Mouse (Mus musculus) stomach, embryonic 14.5 days (tissue): ENCODE results near the gene Sema3b. TPM values are rescaled to one million over a fixed set of nuclear protein-coding genes. Genes with fewer than 3 reads are reported as not detected.

Source experiments
- ATAC-seq: fragments of 200-750 bp; cut with Nextera tagmentation; 2 replicates; pipeline ENCODE4 v1.8.0; 2017; ENCODE audit warnings: low read depth, moderate TSS enrichment; ENCODE audit not compliant: insufficient number of reproducible peaks, insufficient read depth, low FRiP score
- H3K27ac ChIP-seq: fragments of 300-500 bp; sonication (generic); 2 replicates; pipeline ENCODE4 v1.5.1; 2014; ENCODE audit warnings: mild to moderate bottlenecking, low read length, moderate library complexity, mixed read lengths
- H3K27me3 ChIP-seq: fragments of 300-500 bp; sonication (generic); 2 replicates; pipeline ENCODE4 v1.6.1; 2014; ENCODE audit warnings: low read length, control low read depth, mixed read lengths; ENCODE audit not compliant: control insufficient read depth, insufficient read depth
- H3K36me3 ChIP-seq: fragments of 300-500 bp; sonication (generic); 2 replicates; pipeline ENCODE4 v1.6.1; 2014; ENCODE audit warnings: mild to moderate bottlenecking, control low read depth, low read length, moderate library complexity, mixed read lengths; ENCODE audit not compliant: control insufficient read depth, insufficient read depth
- H3K4me1 ChIP-seq: fragments of 300-500 bp; sonication (generic); 2 replicates; pipeline ENCODE4 v1.6.1; 2014; ENCODE audit warnings: low read length, control low read depth, mixed read lengths; ENCODE audit not compliant: control insufficient read depth, insufficient read depth
- H3K4me2 ChIP-seq: fragments of 300-500 bp; sonication (generic); replicated peaks from 2 replicates; pipeline ENCODE4 v1.6.1; 2014; ENCODE audit warnings: low read depth, low read length, control low read depth
- H3K4me3 ChIP-seq: fragments of 300-500 bp; sonication (generic); 2 replicates; pipeline ENCODE4 v1.5.1; 2014; ENCODE audit warnings: low read depth, low read length, control low read depth
- H3K9ac ChIP-seq: fragments of 300-500 bp; sonication (generic); replicated peaks from 2 replicates; pipeline ENCODE4 v1.6.1; 2014; ENCODE audit warnings: low read depth, mild to moderate bottlenecking, control low read depth, low read length, moderate library complexity, mixed read lengths
- H3K9me3 ChIP-seq: fragments of 300-500 bp; sonication (generic); 2 replicates; pipeline ENCODE4 v1.6.1; 2016; ENCODE audit warnings: low read depth, low read length, control low read depth; ENCODE audit not compliant: control insufficient read depth
- WGBS: fragments of 180-500 bp; shearing (Covaris S2); extraction: QIAGEN DNeasy Blood & Tissue Kit; methylation state at CpG from one replicate; pipeline ENCODE4 v1.1.7; 2014; 5-methylcytosine and 5-hydroxymethylcytosine counted together
- polyA plus RNA-seq: library from polyadenylated mRNA; unstranded; fragments of >200 nt; fragmentation: Nextera tagmentation; extraction: Ambion mirVana; gene quantifications from 2 replicates; pipeline ENCODE4 v1.2.1, GENCODE M21; 2014

The Sema3b gene
- polyA plus RNA-seq, 1 experiment from 2014 or later, result 6.1 TPM

- WGBS, result 1% methylated on average over 63 of the region's 63 CpGs
- Histone ChIP-seq H3K9ac (peak within 1 kb of the TSS; percentile 60), H3K36me3 (no peaks in the 10 kb centered on the region), H3K4me3 (peak within 1 kb of the TSS; percentile 74), H3K27me3 (no peaks in the 10 kb centered on the region), H3K9me3 (no peaks in the 10 kb centered on the region), H3K27ac (peak within 1 kb of the TSS; percentile 40), H3K4me2 (peak within 1 kb of the TSS; percentile 95), H3K4me1 (peaks cover 50% of the 10 kb centered on the region)
- ATAC-seq, result peak; percentile 33
Measured at GRCm38 (mm10) chr9:107551117-107551889, 57.7 kb downstream of the Sema3b start, which contains the start of gene Rassf1. TSS of gene Rassf1 (plus strand) at chr9:107551555.

GRCm38 (mm10) chr9:107550491-107551116 is 58.4 kb downstream of the Sema3b start:
- Histone ChIP-seq H3K4me2 (peak overlapping the region; percentile 95), H3K4me1 (peaks cover 43% of the 10 kb centered on the region), H3K4me3 (peak overlapping the region; percentile 74), H3K27ac (peak overlapping the region; percentile 40; the same call in 1 of the 2 replicates), H3K27me3 (no peaks in the 10 kb centered on the region), H3K9ac (peak overlapping the region; percentile 60), H3K9me3 (no peaks in the 10 kb centered on the region), H3K36me3 (peaks cover 1% of the 10 kb centered on the region; the same call in 1 of the 2 replicates)
- 35% methylated on average over 23 of the region's 23 CpGs for WGBS
- no peak for ATAC-seq

- WGBS, result 82% methylated on average over 20 of the region's 20 CpGs
- Histone ChIP-seq H3K4me1 (peaks cover 39% of the 10 kb centered on the region), H3K9me3 (no peaks in the 10 kb centered on the region), H3K36me3 (peaks cover 11% of the 10 kb centered on the region), H3K4me2 (no peak overlapping the region), H3K4me3 (no peak overlapping the region), H3K27me3 (no peaks in the 10 kb centered on the region), H3K9ac (no peak overlapping the region), H3K27ac (no peak overlapping the region)
- ATAC-seq, result no peak
Measured at GRCm38 (mm10) chr9:107549297-107550074, 59.5 kb downstream of the Sema3b start.

GRCm38 (mm10) chr9:107548820-107549219 is 60.2 kb downstream of the Sema3b start:
- peaks cover 39% of the 10 kb centered on the region for H3K4me1 ChIP-seq
- ATAC-seq, result no peak
- 87% methylated on average over 10 of the region's 10 CpGs for WGBS

GRCm38 (mm10) chr9:107547957-107548356 is 61.1 kb downstream of the Sema3b start:
- no peak overlapping the region for H3K4me3 ChIP-seq
- H3K27ac ChIP-seq, result no peak overlapping the region
- H3K9me3 ChIP-seq, result no peaks in the 10 kb centered on the region
- H3K4me1 ChIP-seq, result peaks cover 30% of the 10 kb centered on the region
- 76% methylated on average over 5 of the region's 5 CpGs for WGBS
- no peak overlapping the region for H3K4me2 ChIP-seq
- ATAC-seq, result no peak
- H3K9ac ChIP-seq, result no peak overlapping the region
- peaks cover 16% of the 10 kb centered on the region for H3K36me3 ChIP-seq
- no peaks in the 10 kb centered on the region for H3K27me3 ChIP-seq

More at GRCm38 (mm10) chr9:107548820-107549219, 60.2 kb downstream of the Sema3b start:
- H3K27me3 ChIP-seq, result no peaks in the 10 kb centered on the region
- H3K9ac ChIP-seq, result no peak overlapping the region
- no peak overlapping the region for H3K4me3 ChIP-seq
- no peak overlapping the region for H3K27ac ChIP-seq
- peaks cover 13% of the 10 kb centered on the region for H3K36me3 ChIP-seq
- H3K9me3 ChIP-seq, result no peaks in the 10 kb centered on the region
- no peak overlapping the region for H3K4me2 ChIP-seq

Other genes with a start within 250 kb of the Sema3b start
- 0.43 and 0.70 TPM in 2 replicates for gene Cacna2d2, start 209.6 kb downstream of the Sema3b start, polyA plus RNA-seq
- 45.9 and 46.6 TPM in 2 replicates for gene Tmem115, start 75.3 kb downstream of the Sema3b start, polyA plus RNA-seq
- gene Cyb561d2, start 67.0 kb downstream of the Sema3b start, polyA plus RNA-seq, result 23.8 and 29.2 TPM in 2 replicates
- gene Nprl2, start 67.0 kb downstream of the Sema3b start, polyA plus RNA-seq, result 44.7 and 46.0 TPM in 2 replicates
- 0.52 and 0.74 TPM in 2 replicates for gene Zmynd10, start 61.9 kb downstream of the Sema3b start, polyA plus RNA-seq
- gene Rassf1, start 57.7 kb downstream of the Sema3b start, polyA plus RNA-seq, result 53.6 and 54.1 TPM in 2 replicates
- gene Tusc2, start 46.0 kb downstream of the Sema3b start, polyA plus RNA-seq, result 36.2 and 40.3 TPM in 2 replicates
- 119 and 127 TPM in 2 replicates for gene Hyal2, start 41.3 kb downstream of the Sema3b start, polyA plus RNA-seq
- 10.3 and 12.1 TPM in 2 replicates for gene Hyal1, start 32.3 kb downstream of the Sema3b start, polyA plus RNA-seq
- gene Naa80, start 30.3 kb downstream of the Sema3b start, polyA plus RNA-seq, result 17.3 and 19.9 TPM in 2 replicates
- 1.0 and 1.4 TPM in 2 replicates for gene Hyal3, start 28.4 kb downstream of the Sema3b start, polyA plus RNA-seq
- 54.0 and 61.1 TPM in 2 replicates for gene Ifrd2, start 21.6 kb downstream of the Sema3b start, polyA plus RNA-seq
- gene Gnai2, start 26.1 kb upstream of the Sema3b start, polyA plus RNA-seq, result 359 TPM in 2 replicates
- gene Slc38a3, start 60.3 kb upstream of the Sema3b start, polyA plus RNA-seq, result 3.7 and 7.1 TPM in 2 replicates
- gene Gnat1, start 70.5 kb upstream of the Sema3b start, polyA plus RNA-seq, result 1.8 and 2.4 TPM in 2 replicates
- 30.2 and 33.2 TPM in 2 replicates for gene Sema3f, start 101.2 kb upstream of the Sema3b start, polyA plus RNA-seq
- gene Rbm5, start 161.8 kb upstream of the Sema3b start, polyA plus RNA-seq, result 204 and 205 TPM in 2 replicates